Mouse (Mus musculus): ENCODE measurements around the gene Klhl32. TPM values are rescaled to one million over a fixed set of nuclear protein-coding genes. Genes with fewer than 3 reads are reported as not detected.

Gene Klhl32
- polyA plus RNA-seq, 1 experiment from 2014 or later, result 24.6 TPM

GRCm38 (mm10) chr4:24792416-24792981 is 58.4 kb downstream of the Klhl32 start:
- H3K4me3 ChIP-seq, result peak overlapping the region; percentile 24; the same call in 1 of the 2 replicates
- H3K4me2 ChIP-seq, result peak overlapping the region; percentile 37
- H3K9ac ChIP-seq, result peak overlapping the region; percentile 40; the same call in 1 of the 2 replicates
- ATAC-seq (ENCODE audit: low FRiP score), result peak; percentile 49
- no peaks in the 10 kb centered on the region for H3K36me3 ChIP-seq
- peaks cover 13% of the 10 kb centered on the region for H3K4me1 ChIP-seq (replicated peaks)
- no peaks in the 10 kb centered on the region for H3K9me3 ChIP-seq
- H3K27me3 ChIP-seq, result no peaks in the 10 kb centered on the region
- H3K27ac ChIP-seq, result no peak overlapping the region
- WGBS, result 18% methylated on average over 16 of the region's 16 CpGs

GRCm38 (mm10) chr4:24789331-24789730 is 61.6 kb downstream of the Klhl32 start:
- Histone ChIP-seq H3K4me1 (replicated peaks) (peaks cover 13% of the 10 kb centered on the region), H3K9ac (no peak overlapping the region), H3K27ac (no peak overlapping the region), H3K4me3 (no peak overlapping the region), H3K36me3 (no peaks in the 10 kb centered on the region), H3K9me3 (no peaks in the 10 kb centered on the region), H3K27me3 (no peaks in the 10 kb centered on the region), H3K4me2 (no peak overlapping the region)
- 91% methylated on average over 1 of the region's 1 CpGs for WGBS
- ATAC-seq (ENCODE audit: low FRiP score), result no peak

GRCm38 (mm10) chr4:24785757-24786532 is 65.0 kb downstream of the Klhl32 start:
- H3K9me3 ChIP-seq, result no peaks in the 10 kb centered on the region
- WGBS, result 68% methylated on average over 7 of the region's 7 CpGs
- no peak overlapping the region for H3K27ac ChIP-seq
- no peak overlapping the region for H3K4me2 ChIP-seq
- H3K36me3 ChIP-seq, result no peaks in the 10 kb centered on the region
- no peaks in the 10 kb centered on the region for H3K4me1 ChIP-seq (replicated peaks)
- no peak for ATAC-seq (ENCODE audit: low FRiP score)
- H3K4me3 ChIP-seq, result no peak overlapping the region
- H3K9ac ChIP-seq, result no peak overlapping the region
- no peaks in the 10 kb centered on the region for H3K27me3 ChIP-seq

DNA sequence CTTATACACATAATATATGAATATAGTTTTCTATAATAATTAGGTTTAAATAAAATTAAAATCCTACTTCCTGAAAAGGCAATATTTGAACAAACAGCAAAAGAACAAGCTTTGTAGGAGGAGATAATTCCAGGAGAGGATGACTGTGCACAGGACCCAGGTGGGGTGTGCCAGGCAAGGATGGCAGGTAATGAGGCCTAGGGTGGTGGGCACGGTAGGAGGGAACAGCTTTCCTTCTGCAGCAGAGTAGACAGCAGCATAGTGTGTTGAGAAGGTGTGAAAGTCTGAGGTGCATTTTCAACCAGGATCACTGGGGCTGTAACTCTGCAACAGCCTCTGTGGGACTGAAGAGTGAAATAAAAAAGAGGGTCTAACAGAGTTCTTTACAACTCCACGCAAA is 85.0 kb downstream of the Klhl32 start:
- peaks cover 3% of the 10 kb centered on the region for H3K4me1 ChIP-seq (replicated peaks)
- H3K36me3 ChIP-seq, result no peaks in the 10 kb centered on the region
- no peaks in the 10 kb centered on the region for H3K27me3 ChIP-seq
- 76% methylated on average over 2 of the region's 2 CpGs for WGBS
- 0 out of 2 replicates have a peak overlapping the region, but pooled peaks have one; percentile 60 for H3K27ac ChIP-seq
- no peak overlapping the region for H3K9ac ChIP-seq
- no peak overlapping the region for H3K4me3 ChIP-seq
- no peak for ATAC-seq (ENCODE audit: low FRiP score)
- H3K4me2 ChIP-seq, result no peak overlapping the region
- H3K9me3 ChIP-seq, result no peaks in the 10 kb centered on the region

DNA sequence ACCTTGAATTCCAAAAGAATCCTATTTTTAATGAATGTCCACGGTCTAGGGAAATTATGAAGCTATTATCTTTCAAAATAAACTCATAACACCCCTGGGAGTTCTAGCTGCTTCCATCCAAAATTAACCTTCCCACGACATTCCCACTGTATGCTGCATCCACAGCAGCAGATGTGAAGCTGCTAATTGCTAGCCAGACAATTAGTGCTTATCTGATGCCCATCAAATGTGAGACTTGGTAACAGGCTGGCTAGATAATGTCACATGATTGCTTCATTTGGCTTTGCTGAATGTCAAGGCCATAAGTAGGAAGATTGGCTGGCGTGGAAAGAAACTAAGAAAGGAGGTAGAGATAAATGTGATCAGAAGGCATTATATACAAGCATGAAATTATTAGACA is 85.5 kb downstream of the Klhl32 start:
- Histone ChIP-seq H3K27me3 (no peaks in the 10 kb centered on the region), H3K36me3 (no peaks in the 10 kb centered on the region), H3K9ac (no peak overlapping the region), H3K27ac (no peak overlapping the region), H3K4me2 (no peak overlapping the region), H3K4me1 (replicated peaks) (peaks cover 3% of the 10 kb centered on the region), H3K4me3 (no peak overlapping the region), H3K9me3 (no peaks in the 10 kb centered on the region)
- peak; percentile 83 for ATAC-seq (ENCODE audit: low FRiP score)
- WGBS, result 40% methylated on average over 3 of the region's 3 CpGs

- no peak for ATAC-seq (ENCODE audit: low FRiP score)
- WGBS, result 61% methylated on average over 2 of the region's 2 CpGs
Observed at GRCm38 (mm10) chr4:24764558-24764957, 86.4 kb downstream of the Klhl32 start.

GRCm38 (mm10) chr4:24763451-24763850 is 87.5 kb downstream of the Klhl32 start:
- H3K36me3 ChIP-seq, result no peaks in the 10 kb centered on the region
- H3K9ac ChIP-seq, result no peak overlapping the region
- no peak overlapping the region for H3K27ac ChIP-seq
- no peaks in the 10 kb centered on the region for H3K27me3 ChIP-seq
- peaks cover 3% of the 10 kb centered on the region for H3K4me1 ChIP-seq (replicated peaks)
- no peak overlapping the region for H3K4me2 ChIP-seq
- no peaks in the 10 kb centered on the region for H3K9me3 ChIP-seq
- no peak for ATAC-seq (ENCODE audit: low FRiP score)
- no peak overlapping the region for H3K4me3 ChIP-seq
- 84% methylated on average over 4 of the region's 4 CpGs for WGBS

More at GRCm38 (mm10) chr4:24764558-24764957, 86.4 kb downstream of the Klhl32 start:
- H3K4me3 ChIP-seq, result no peak overlapping the region
- H3K9me3 ChIP-seq, result no peaks in the 10 kb centered on the region
- no peak overlapping the region for H3K27ac ChIP-seq
- H3K9ac ChIP-seq, result no peak overlapping the region
- no peaks in the 10 kb centered on the region for H3K36me3 ChIP-seq
- H3K4me1 ChIP-seq (replicated peaks), result peaks cover 3% of the 10 kb centered on the region
- no peak overlapping the region for H3K4me2 ChIP-seq
- H3K27me3 ChIP-seq, result no peaks in the 10 kb centered on the region

GRCm38 (mm10) chr4:24758954-24759353 is 92.0 kb downstream of the Klhl32 start:
- Histone ChIP-seq H3K9me3 (no peaks in the 10 kb centered on the region), H3K4me3 (no peak overlapping the region), H3K4me1 (replicated peaks) (no peaks in the 10 kb centered on the region), H3K36me3 (no peaks in the 10 kb centered on the region), H3K9ac (no peak overlapping the region), H3K27ac (no peak overlapping the region), H3K4me2 (no peak overlapping the region), H3K27me3 (no peaks in the 10 kb centered on the region)
- ATAC-seq (ENCODE audit: low FRiP score), result no peak
- 92% methylated on average over 1 of the region's 1 CpGs for WGBS

- Histone ChIP-seq H3K27ac (no peak overlapping the region), H3K4me2 (no peak overlapping the region), H3K4me3 (no peak overlapping the region), H3K4me1 (replicated peaks) (no peaks in the 10 kb centered on the region), H3K9ac (no peak overlapping the region), H3K36me3 (no peaks in the 10 kb centered on the region), H3K9me3 (no peaks in the 10 kb centered on the region), H3K27me3 (no peaks in the 10 kb centered on the region)
- 85% methylated on average over 8 of the region's 8 CpGs for WGBS
- ATAC-seq (ENCODE audit: low FRiP score), result no peak
Observed at GRCm38 (mm10) chr4:24752517-24753208, 98.3 kb downstream of the Klhl32 start.

DNA sequence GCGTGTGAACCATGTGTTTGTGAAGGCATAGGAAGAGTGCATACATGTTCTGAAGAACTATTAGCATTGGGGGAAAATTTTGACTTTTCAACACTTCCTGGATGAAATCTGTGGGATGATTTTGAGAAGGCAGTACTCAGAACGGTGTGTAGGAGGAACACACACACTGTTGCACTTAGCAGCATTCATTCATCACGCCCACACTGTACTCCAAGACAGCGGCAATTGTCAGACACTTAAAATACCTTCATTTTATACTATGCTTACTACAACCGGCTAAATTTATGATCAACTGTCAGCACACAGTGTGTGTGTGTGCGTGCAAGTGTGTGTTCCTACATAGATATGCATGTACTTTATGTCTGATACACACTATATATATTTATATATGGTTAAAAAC is 113.8 kb downstream of the Klhl32 start:
- H3K27me3 ChIP-seq, result no peaks in the 10 kb centered on the region
- no peaks in the 10 kb centered on the region for H3K9me3 ChIP-seq
- no peak overlapping the region for H3K4me3 ChIP-seq
- peaks cover 15% of the 10 kb centered on the region for H3K36me3 ChIP-seq
- WGBS, result 86% methylated on average over 6 of the region's 6 CpGs
- H3K4me2 ChIP-seq, result no peak overlapping the region
- no peak for ATAC-seq (ENCODE audit: low FRiP score)
- no peaks in the 10 kb centered on the region for H3K4me1 ChIP-seq (replicated peaks)
- no peak overlapping the region for H3K9ac ChIP-seq
- H3K27ac ChIP-seq, result no peak overlapping the region

DNA sequence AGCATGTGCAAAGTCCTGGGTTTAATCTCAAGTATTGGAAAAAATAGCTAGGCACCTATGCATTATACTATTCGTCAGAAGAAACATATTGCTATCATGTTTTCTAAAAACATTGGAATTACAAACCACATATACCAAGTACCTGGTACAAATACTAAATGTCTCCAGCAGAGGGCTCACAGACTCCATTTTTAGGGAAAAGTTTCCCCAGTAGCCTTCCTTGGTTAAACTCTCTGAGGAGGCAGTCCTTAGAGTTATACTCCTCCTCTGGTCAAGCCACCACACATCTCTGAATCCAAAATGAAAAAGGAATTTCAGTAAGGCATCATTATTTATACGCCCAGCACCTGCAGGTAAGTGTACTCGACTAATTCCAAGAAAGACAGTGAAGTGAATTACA is 130.1 kb downstream of the Klhl32 start:
- 35% methylated on average over 3 of the region's 3 CpGs for WGBS
- no peaks in the 10 kb centered on the region for H3K9me3 ChIP-seq
- no peak overlapping the region for H3K4me3 ChIP-seq
- no peak overlapping the region for H3K27ac ChIP-seq
- peak; percentile 71 for ATAC-seq (ENCODE audit: low FRiP score)
- H3K4me2 ChIP-seq, result no peak overlapping the region
- H3K27me3 ChIP-seq, result no peaks in the 10 kb centered on the region
- no peak overlapping the region for H3K9ac ChIP-seq
- H3K36me3 ChIP-seq, result no peaks in the 10 kb centered on the region
- H3K4me1 ChIP-seq (replicated peaks), result no peaks in the 10 kb centered on the region

- H3K4me1 ChIP-seq (replicated peaks), result peaks cover 7% of the 10 kb centered on the region; the same call in 1 of the 2 replicates
- ATAC-seq (ENCODE audit: low FRiP score), result peak; percentile 52; the same call in 1 of the 2 replicates
- no peak overlapping the region for H3K9ac ChIP-seq
- no peak overlapping the region for H3K4me3 ChIP-seq
- no peak overlapping the region for H3K27ac ChIP-seq
- 54% methylated on average over 4 of the region's 4 CpGs for WGBS
- no peaks in the 10 kb centered on the region for H3K36me3 ChIP-seq
- H3K4me2 ChIP-seq, result no peak overlapping the region
- H3K27me3 ChIP-seq, result no peaks in the 10 kb centered on the region
- no peaks in the 10 kb centered on the region for H3K9me3 ChIP-seq
Observed at GRCm38 (mm10) chr4:24715559-24715958, 135.4 kb downstream of the Klhl32 start.

Data from hindbrain, embryonic 13.5 days (tissue).